Mouse (Mus musculus): Measurements from ENCODE around the gene Tas2r107. TPM values are rescaled to one million over a fixed set of nuclear protein-coding genes. Genes with fewer than 3 reads are reported as not detected.

Gene Tas2r107
- not detected for polyA plus RNA-seq (2017; shearing (Covaris generic))

DNA sequence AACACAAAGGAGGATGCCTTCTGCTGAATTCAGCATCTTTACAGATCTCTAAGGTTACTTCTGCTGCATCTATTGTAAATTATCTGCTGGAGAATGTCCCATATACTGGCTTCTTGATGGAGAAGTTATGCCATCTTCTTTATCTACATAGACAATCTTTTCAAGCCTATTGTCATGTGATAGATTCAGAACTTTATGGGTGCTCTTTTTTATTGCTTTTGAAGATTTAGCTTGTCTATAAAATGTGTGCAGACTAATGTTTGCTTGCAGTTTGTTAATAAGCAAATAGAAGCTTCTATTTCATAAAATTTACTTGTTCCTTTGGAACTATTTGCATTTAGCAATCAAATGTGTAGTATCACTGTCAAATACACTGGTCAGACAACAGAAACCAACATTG, at the start of gene Tas2r107:
TSS of gene Tas2r107 (minus strand) at position 101 of the 400 bp plus-strand sequence.

DNA sequence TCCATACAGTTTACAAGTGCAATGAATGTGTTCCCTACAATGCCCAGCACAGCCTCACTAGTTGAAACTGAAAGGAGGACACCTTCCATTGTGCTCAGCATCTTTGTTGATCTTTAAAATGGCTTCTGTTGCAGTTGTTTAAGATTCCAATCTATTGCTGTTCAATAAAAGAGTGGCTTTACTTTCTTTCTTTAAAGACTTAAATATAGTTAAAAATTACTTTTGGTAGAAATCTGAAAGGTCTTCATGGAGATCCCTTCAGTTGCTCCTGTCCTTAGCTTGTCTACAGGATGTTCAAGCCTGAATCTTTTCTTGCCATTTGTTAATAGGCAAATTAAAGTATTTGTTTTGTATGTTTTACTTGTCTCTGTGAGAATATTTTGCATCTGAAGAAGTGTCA, 30.0 kb upstream of the Tas2r107 start, which contains the start of gene Tas2r114:
TSS of gene Tas2r114 (minus strand) at position 101 of the 400 bp plus-strand sequence.

DNA sequence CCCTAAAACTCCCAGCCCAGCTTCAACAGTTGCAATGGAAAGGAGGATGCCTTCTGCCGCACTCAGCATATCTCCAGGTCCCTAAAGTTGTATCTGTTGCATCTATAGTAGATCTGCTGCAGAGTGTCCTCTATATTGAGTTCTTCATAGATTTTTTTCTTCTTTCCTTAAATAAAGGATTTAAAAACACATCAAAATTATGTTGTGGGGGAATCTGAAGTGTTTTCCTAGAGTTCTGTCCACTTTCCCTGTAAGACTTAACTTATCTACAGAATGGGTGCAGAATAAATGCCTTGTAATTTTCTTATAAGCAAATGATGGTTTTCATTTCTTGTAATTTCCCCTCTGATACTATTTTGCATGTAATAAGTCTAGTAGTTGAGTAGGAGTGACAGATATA, 27.4 kb upstream of the Tas2r107 start, which contains the start of gene Tas2r105:
TSS of gene Tas2r105 (minus strand) at position 101 of the 400 bp plus-strand sequence.

DNA sequence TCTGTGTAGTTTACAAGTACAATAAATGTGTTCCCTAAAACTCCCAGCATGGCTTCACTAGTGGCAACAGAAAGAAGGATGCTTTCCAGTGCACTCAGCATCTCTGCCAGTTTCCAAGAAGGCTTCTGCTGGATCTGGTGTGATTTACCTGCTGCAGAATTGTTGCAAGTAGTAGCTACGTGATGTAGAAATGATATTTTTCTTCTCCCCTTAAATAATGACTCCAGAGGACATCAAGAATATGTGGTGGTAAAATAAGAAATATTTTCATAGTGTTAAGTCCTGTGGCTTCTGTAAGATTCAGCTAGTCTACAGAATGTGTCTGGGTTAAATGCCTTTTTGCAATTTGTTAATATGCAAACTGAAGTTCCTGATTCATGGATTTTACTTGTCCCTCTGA, 25.7 kb upstream of the Tas2r107 start, which contains the start of gene Tas2r104:
TSS of gene Tas2r104 (minus strand) at position 101 of the 400 bp plus-strand sequence.

DNA sequence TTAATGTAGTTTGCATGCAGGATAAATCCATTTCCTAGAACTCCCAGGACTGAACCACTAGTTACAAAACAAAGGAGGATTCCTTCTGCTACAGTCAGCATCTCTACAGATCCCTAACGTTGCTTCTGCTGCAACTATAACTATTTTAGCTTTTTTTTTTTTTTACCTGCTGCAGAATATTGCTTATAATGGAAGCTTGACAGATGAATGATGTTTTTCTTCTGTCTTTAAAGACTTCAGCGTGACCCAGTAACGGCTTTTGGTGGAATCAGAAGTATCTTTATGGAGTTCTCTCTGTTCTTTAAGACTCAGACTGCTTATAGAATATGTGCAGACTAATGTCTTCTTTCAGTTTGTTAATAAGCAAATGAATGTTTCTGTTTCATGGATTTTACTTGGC, 18.8 kb upstream of the Tas2r107 start, which contains the start of gene Tas2r106:
TSS of gene Tas2r106 (minus strand) at position 101 of the 400 bp plus-strand sequence.

DNA sequence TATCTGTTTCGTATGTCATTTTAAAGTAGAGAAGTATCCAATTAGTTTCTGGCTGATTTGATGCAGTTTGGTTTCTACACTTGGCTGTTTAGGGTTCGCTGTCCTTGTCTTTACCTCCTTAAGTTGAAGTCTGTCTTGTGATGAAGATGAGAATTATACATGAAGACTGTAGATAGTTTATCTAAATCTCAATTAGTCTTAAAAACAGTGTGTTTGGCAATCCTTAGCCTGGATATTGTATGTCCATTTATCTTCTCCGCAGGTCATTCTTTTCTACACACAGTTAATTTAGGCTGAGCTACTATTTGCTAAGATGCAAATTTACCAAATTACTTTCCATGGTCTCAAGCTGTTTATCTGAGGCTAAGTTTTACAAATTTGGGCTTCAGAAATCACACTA, 29.1 kb downstream of the Tas2r107 start, which contains the start of gene Tas2r130:
TSS of gene Tas2r130 (minus strand) at position 101 of the 400 bp plus-strand sequence.

Other genes starting within 250 kb of the Tas2r107 start
- not detected for gene 5430401F13Rik, start 173.7 kb downstream of the Tas2r107 start, polyA plus RNA-seq (2017; shearing (Covaris generic))
- gene Gm6619, start 173.7 kb downstream of the Tas2r107 start, polyA plus RNA-seq (2017; shearing (Covaris generic)), result not detected
- gene Tas2r130, start 29.2 kb downstream of the Tas2r107 start, polyA plus RNA-seq (2017; shearing (Covaris generic)), result not detected
- gene Tas2r106, start 18.7 kb upstream of the Tas2r107 start, polyA plus RNA-seq (2017; shearing (Covaris generic)), result not detected
- gene Tas2r104, start 25.6 kb upstream of the Tas2r107 start, polyA plus RNA-seq (2017; shearing (Covaris generic)), result not detected
- gene Tas2r105, start 27.3 kb upstream of the Tas2r107 start, polyA plus RNA-seq (2017; shearing (Covaris generic)), result not detected
- not detected for gene Tas2r114, start 29.9 kb upstream of the Tas2r107 start, polyA plus RNA-seq (2017; shearing (Covaris generic))